Mouse (Mus musculus): Measurements from ENCODE around the gene Sec24a.
A peak's percentile ranks its signal among the peaks of the same experiment; 100 is the strongest.

Gene Sec24a

DNA sequence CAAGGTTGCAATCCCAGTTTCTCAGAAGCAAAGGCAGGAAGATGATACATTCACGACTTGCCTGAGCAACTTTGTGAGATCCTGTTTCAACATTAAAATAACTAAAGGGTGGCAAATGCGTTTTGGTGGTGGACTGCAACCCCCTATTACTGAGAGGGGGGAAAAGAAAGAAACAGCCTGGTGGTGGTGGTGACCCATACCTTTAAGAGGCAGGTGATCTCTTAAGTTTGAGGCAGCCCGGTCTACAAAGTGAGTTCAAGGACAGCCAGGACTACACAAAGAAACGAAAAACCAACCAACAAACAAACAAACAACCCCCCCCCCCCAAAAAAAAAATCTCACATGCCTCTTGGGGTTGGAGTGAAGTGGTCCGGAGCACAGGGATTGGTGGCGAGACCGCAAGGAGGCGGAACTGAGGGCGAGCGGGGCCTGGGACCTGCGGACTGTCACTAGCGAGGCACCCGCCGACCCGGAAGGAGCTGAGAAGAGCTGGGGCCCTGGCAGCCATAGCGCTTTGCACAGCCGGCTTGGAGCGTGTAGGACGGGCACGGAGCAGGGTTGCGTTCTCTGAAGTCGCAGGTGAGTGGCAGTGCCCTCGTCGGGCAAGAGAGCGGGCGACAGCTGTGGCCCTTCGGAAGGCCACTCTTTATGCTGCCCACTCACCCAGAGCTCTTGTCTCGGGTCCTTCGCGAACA, at the start of gene Sec24a, which contains the start of gene Sar1b:
TSS of gene Sec24a (minus strand) at position 422 of the 695 bp plus-strand sequence.
TSS of gene Sar1b (plus strand) at position 475 of the 695 bp plus-strand sequence.
- peak; percentile 85 for DNase-seq (ENCODE audit: low read depth, low spot score)

DNA sequence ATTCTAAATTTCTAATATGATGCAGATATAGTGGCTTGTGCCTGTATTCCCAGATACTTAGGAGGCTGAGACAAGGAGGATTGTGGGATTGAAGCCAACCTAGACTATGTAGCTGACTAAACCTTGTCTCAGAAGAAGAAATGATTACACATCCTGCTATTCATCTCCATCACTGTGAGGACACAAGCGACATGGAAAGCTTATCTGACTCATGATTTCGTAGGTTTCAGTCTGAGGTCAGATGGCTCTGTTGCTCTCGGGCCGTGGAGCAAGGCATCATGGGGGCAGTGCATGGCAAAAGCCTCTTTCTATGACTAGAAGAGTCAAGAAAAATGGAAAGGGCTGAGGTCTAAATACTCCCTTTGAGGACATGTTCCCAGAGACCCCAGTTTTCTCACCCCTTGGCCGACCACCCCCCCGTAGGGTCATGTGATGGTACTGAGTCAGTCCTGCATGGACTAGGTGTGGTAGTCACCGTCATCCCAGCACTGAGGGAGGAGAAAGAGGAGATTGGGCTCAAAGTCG, 48.6 kb upstream of the Sec24a start:
- peak; percentile 32 for DNase-seq (ENCODE audit: low read depth, low spot score)

DNA sequence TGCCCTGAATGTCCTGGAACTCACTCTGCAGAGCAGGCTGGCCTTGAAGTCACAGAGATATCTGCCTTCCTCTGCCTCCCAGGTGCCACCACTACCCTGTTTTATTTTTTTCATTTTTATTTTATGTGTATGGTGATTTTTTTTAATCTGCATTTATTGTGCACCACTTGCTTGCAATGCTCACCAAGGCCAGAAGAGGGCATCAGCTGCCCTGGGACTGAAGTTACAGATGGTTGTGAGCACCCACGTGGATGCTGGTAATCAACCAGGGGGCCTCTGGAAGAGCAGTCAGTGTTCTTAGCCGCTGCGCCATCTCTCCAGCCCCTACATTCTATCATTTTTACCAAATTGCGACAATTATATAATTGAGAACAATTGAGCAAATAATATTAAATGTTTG, 47.8 kb upstream of the Sec24a start:
- peak; percentile 23 for DNase-seq (ENCODE audit: low read depth, low spot score)

DNA sequence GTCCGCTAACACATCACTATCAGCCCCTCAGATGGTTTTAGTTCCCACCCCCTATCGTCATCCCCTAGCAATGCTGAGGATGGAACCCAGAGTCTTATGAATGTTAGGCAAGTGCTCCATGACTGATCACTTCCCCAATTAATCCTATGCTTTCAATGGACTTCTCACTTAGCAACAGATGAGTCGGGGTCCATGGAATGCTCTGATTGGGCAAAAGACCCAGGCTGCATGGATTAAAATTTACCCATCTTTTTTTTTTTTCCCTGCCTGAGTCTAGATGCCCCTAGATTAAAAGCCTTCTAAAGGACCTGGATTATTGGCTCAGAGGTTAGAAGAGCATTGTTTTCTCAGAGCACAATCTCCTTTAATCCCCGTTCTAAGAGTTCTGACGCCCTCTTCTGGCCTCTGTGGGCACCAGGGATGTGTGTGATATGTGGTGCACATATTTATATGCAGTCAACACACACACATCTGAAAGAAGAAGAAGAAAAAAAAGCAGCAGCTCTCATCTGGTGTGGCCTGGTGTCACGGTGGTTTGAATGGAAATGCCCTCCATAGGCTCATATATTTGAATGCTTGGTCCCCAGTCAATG, 46.3 kb upstream of the Sec24a start:
- DNase-seq (ENCODE audit: low read depth, low spot score): peak; percentile 57

DNA sequence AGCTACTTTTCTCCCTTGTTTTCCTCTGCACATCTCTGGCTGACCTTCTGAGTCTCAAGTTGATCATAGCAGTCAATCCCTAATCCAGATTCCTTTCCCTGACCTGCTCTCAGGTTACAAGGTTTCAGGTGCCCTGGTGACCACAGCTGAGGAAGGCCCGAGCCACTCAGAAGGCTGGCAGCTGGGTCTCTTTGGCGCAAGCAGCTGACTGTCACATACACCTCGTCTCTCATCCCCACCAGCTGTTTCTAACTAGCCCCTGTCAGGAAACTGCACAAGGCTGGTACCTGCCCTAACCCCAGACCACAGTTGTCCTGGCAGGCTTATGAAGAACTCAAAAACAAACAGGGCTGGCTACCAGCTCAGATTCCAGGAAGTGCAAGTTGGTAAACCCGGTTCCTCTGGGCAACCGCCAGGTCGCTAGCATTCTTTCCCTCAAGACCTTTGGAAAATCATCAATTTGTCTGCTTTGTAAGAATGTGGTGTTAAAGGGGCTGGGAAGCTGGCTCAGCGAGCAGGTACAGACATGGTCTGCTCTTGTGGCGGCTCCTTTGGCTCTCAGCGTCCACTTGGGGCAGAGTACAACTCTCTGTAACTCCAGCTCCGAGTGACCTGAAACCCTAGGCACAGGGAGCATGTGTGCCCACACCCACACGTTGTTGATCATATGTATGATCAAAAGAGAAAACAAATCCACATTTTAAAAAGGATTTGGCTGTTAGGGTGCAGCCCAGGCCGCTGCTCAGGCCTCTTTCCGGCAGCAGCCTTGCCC, 43.9 kb upstream of the Sec24a start:
- DNase-seq (ENCODE audit: low read depth, low spot score): peak; percentile 20

DNA sequence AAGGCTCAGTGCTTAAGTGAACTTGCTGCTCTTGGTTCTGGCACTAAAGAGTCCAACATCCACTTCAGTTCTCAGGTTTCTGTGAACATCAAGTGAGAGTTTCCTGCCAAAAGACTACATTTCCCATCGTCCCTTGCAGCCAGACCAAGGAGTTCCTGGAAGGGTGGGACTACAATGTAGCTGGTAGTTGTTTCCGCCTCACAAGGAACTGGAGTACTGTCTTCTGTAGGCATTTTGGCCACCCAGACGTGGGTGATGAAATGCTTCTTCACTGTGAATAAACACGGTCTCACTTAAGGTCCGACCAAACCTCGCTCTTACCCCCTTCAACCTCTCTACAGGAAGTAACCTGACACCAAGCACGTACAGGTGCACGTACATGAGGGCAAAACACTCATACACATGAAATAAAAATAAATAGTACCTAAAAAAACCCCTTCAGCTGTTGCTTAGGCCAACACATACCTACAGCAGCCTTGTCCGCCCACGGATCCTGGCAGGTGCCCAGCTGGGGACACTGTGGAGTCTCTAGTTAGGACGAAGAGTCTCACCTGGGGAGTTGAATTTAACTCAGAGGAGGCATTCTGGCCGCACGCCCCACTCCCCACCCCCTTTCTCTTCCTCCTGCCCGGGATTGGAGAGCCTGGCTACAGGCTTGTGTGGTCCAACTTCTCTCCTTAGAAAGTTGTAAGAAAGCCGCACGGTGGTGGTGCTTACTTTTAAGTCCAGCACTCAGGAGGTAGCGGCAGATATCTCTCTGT, 42.0 kb upstream of the Sec24a start:
- peak; percentile 74 for DNase-seq (ENCODE audit: low read depth, low spot score)

DNA sequence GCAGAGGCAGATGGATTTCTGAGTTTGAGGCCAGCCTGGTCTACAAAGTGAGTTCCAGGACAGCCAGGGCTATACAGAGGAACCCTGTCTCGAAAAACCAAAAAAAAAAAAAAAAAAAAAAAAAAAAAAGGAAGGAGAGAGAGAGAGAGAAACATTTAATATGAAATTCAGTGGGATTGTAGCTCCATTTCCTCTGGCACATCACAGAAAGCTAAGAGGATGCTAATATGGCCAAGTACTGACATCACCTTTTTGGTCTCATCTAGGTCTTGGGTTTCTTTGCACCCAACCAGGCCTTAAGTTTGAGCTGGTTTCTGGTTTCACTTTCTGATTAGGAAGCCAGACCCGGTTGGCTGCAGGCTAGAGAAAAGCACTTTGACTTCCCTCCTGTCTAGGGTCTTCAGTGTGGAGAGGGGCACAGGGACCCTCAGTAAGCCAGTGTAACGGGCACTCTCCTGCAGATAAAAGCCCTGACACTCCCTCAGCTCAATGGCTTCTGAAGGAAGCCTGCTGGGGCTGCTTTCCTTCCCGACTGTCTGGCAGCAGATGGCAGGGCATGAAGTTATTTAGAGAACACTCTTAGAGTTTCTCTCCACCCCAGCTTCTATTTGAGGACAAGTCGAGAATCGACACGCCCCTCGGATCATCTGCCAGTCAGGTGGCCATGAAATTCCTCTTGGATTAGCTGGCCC, 37.3 kb upstream of the Sec24a start:
- DNase-seq (ENCODE audit: low read depth, low spot score): peak; percentile 46

DNA sequence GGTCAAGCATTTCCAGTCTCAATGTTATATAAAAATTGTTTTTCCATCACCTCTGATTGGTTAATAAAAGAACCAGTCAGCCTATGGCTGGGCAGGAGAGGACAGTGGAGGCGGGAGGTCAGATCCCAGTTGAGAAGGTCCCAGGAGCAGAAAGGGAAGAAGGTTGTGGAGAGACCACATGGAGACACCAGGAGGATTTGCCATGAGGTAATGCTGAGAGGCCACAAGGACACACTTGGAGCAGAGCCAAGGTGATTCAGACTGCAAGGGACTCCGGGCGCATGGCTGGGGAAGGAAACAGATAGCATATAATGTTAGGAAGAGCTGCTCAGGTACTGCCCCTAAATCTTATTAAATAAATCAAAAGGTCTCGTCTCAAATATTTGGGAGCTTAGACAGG, 32.8 kb upstream of the Sec24a start:
- DNase-seq (ENCODE audit: low read depth, low spot score): no peak

DNA sequence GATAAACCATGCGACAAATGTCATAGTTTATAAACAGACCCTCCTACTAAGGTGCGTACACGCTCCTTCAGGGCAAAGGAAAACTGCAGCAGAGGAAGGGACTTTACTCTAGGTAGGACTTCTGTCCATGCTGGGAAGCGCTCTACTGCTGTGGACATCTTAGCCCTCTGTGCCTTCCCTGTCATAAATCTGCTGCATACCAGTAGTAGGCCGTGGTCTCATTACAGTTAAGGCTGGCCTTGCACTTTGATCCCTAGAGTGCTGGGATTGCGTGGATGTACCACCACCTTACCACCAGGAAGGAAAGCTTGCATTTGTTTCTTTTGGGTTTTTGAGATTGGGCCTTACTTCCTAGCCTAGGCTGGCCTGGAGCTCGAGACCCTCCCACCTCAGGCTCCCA, 27.2 kb upstream of the Sec24a start:
- DNase-seq (ENCODE audit: low read depth, low spot score): no peak

DNA sequence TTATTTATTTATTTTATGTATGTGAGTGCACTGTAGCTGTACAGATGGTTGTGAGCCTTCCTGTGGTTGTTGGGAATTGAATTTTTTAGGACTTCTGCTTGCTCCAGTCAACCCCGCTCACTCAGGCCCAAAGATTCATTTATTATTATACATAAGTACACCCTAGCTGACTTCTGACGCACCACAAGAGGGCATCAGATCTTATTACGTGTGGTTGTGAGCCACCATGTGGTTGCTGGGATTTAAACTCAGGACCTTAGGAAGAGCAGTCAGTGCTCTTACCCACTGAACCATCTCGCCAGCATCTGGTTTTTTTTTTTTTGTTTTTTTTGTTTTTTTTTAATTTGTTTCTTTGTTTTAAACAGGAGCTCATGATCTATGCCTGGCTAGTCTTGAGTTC, 26.3 kb upstream of the Sec24a start:
- peak; percentile 55 for DNase-seq (ENCODE audit: low read depth, low spot score)

DNA sequence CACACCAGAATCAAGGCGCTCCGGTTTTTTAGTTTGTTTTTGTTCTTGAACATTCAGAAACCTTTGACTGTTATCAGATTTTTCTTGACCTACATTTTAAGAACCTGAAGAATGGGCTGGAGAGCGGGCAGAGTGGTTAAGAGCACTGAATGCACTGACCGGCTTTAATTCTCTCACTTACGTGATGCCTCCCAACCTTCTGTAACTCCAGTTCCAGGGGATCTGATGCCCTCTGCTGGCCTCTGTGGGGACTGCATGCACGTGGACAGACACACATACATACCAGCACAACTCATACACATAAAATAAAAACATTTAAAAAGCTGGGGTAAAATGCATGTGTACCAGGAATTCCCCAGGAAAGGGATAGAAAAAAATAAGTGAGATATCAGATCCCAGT, 22.5 kb upstream of the Sec24a start:
- DNase-seq (ENCODE audit: low read depth, low spot score): peak; percentile 74

DNA sequence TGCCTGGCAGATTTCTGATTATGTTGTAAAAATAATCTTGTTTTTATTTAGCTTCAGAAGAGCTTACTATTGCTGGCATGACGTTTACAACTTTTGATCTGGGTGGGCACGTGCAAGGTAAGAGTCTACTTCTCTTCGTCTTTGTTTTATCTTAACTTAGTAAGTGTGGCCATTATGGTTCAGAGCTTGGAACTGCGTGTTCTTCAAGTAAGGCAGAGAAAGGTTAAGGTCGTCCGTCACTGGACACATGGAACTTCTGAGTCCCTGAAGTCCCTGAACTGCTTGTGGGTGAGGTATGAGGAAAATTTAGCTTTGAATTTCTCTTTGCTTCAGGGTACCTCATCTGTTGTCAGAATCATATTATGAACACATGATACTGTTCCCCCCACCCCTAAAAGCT, 19.3 kb upstream of the Sec24a start:
- no peak for DNase-seq (ENCODE audit: low read depth, low spot score)

DNA sequence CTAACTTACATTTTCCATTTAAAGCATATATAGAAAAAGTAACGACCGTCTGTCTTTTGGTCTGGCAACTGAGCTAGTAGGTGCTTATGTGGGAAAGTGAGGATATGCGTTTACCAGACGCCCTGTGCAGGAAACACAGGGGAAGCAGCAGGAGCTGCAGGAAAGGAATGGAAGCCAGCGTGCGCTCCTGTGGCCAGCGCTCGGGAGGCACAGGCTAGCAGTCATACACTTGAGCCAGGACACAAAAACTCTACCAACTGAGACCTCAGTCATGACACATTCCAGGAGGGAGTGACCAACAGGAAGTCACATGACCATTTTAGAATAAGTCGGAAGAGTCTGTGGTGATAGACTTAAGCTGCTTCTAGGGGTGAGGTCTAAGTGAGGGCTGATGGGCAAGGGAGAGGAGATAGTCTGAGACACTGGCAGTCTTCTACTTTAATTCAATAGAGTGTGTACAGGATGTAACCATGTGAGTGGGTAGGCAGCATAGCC, 17.4 kb upstream of the Sec24a start:
- DNase-seq (ENCODE audit: low read depth, low spot score): no peak

DNA sequence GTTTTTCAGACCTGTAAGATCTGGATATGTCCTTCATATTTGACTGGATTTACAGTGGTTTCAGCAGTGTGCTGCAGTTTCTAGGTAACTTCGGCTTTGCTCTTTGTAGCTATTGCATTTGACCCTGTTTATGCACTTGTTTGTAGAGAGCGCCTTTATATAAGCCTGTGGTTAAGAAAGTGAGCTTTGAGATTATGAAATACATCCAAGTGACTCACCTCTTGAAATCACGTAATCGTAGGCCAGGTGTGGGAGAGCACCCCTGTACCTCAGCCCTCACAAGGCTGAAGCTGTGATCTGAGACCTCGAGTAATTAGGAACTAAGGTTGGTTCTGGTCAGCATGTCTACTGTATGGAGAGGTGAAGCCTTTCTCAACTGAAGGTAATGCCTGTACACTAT, 14.0 kb upstream of the Sec24a start:
- no peak for DNase-seq (ENCODE audit: low read depth, low spot score)

DNA sequence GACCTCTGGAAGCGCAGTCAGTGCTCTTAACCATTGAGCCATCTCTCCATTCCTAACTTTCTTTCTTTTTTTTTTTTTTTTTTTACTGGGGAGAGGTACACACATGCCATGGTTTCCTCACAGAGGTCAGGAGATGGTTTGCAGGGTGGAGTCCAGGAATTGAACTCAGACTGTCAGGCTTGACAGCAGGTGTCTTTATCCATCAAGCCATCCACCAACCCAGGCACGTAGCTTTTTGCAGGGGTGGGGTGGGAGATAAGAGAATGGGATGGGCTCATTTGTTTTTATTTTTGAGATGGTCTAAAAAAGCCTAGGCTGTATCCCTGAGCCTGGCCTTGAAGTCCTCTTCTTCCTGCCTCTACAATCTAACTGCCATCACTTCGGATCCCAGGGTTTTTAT, 12.1 kb upstream of the Sec24a start:
- no peak for DNase-seq (ENCODE audit: low read depth, low spot score)

DNA sequence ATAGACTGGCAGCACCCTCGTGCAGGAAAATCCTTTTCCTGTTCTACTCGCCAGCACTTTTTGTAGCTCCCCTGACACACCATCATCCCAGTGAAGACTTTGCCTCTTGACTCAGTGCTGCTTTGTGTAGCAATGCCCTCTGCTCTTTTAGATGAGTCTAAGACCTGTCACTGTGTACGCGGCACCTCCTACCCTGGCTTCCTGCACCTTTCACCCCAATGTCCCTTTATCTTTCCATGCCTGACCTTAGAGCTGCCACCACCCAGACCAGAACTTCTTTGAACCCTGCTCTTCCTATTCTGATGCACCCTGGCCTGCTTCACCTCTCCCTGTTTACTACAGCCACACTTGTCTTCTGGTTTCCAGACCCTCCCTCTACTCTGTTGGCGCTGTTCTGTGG, 4.9 kb upstream of the Sec24a start:
- no peak for DNase-seq (ENCODE audit: low read depth, low spot score)

DNA sequence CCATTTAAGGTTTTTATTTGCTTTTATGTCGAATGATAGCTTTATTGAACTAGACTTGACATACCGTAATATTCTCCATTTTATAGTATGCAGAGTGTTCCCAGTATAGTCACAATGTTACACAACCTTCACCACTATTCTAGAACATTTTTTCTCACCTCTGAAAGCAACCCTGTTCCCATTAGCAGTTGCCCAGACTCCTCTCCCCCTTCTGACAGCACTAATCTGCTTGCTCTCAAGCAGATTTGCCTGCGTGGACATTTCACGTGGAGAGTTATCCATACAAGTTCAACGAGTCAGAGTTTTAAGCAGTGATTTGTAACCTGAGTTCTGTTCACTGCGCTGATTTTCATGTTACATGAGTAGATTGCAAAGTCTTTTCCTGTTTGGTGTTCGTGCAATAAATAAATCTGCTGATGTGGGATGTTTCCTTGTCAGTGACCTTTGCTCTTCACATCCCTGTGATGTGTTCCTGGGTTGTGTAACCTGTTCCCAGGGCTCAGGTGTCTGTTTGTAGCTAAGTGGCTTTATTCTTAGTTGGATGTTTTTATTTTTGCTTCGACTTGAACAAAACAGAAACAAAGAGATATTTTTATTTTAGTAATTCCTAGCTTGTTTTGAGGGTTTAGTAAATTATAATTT, 4.3 kb upstream of the Sec24a start:
- DNase-seq (ENCODE audit: low read depth, low spot score): no peak

DNA sequence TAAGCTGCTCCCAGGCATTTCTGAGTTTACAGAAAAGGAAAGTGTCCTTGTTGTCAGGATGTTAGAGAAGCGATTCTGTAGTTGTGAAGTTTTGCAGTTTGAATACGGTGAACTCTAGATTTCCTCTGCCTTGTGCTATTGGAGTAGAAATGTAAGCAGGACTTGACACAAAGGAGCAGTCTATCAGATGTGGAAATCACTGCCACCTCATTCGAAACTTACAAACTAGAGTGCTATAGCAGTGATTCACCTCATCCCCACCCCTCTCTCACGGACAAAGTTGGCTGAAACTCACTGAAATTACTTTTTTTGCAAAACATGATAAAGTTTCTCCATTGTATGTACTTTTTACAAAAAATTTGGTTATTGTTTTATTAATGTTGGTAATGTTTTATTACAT, 1.4 kb upstream of the Sec24a start:
- peak; percentile 47 for DNase-seq (ENCODE audit: low read depth, low spot score)

DNA sequence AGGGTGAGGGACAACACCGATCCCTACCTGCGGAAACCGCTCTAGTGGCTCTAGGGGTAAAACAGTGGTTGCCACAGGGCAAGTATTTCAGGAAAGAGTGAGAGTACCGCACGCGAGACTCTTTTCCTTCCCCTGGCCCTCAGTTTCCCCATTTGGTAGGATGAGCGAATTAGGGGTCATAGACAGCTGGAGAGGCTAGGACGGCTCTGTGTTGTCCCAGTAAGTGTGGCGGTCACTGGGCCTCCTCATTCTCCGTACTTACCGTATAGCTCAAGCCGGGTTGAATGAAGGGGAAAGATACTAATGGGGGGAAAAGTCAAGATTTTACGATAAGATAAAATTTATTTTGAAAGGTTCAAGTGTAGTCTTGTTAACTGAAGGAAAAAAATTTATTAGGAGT, 521 bp upstream of the Sec24a start:
- no peak for DNase-seq (ENCODE audit: low read depth, low spot score)

DNA sequence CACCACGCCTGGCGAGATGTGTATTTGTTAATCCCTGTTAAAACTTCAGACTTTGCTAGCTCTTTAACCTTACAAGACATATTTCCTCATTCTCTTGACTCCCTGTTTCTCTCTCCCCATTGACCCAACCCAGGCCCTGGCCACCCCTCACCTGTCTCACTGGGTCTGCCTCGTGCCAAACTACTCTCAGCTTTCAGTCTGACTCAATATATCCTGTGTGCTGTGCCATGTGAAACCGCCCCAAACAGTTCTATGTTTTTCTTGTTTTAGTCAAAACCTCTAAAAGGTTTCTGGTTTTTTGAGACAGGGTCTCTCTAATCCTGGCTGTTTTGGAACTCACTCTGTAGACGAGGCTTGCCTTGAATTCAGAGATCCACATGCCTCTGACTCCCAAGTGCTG, 2.2 kb downstream of the Sec24a start:
- DNase-seq (ENCODE audit: low read depth, low spot score): no peak
